Mouse (Mus musculus) heart, adult 2 months (tissue): Measurements from ENCODE around the gene Tmem170b. TPM values are rescaled to one million over a fixed set of nuclear protein-coding genes. Genes with fewer than 3 reads are reported as not detected.

Experiments used
- DNase-seq, 2 experiments: peaks; one replicate each; pipeline ENCODE4 v3.0.0; 2021
- H3K27ac ChIP-seq: fragments of 200-600 bp; 2 replicates; pipeline ENCODE4 v1.8.1; 2022
- H3K27me3 ChIP-seq: fragments of 200-500 bp; 2 replicates; pipeline ENCODE4 v1.6.1; 2012; ENCODE audit warnings: mild to moderate bottlenecking, low read length, inconsistent platforms, mixed read lengths; ENCODE audit not compliant: control insufficient read depth, insufficient read depth
- H3K36me3 ChIP-seq: fragments of 200-500 bp; 2 replicates; pipeline ENCODE4 v1.6.1; 2012; ENCODE audit warnings: low read length, inconsistent platforms; ENCODE audit not compliant: control insufficient read depth, insufficient read depth
- H3K4me1 ChIP-seq: fragments of 200-500 bp; 2 replicates; pipeline ENCODE4 v1.6.1; 2011; ENCODE audit warnings: low read length; ENCODE audit not compliant: control insufficient read depth, insufficient read depth
- H3K4me3 ChIP-seq: fragments of 200-600 bp; 2 replicates; pipeline ENCODE4 v1.8.1; 2022
- H3K79me2 ChIP-seq: fragments of 200-500 bp; replicated peaks from 2 replicates; pipeline ENCODE4 v1.6.1; 2012; ENCODE audit warnings: mild to moderate bottlenecking, inconsistent platforms, low read length, moderate library complexity, mixed read lengths; ENCODE audit not compliant: control insufficient read depth, insufficient read depth
- H3K9ac ChIP-seq: fragments of 200-500 bp; 2 replicates; pipeline ENCODE4 v1.6.1; 2012; ENCODE audit warnings: low read depth, mild to moderate bottlenecking, control low read depth, inconsistent platforms, low read length, mixed read lengths
- CTCF ChIP-seq: fragments of 200-600 bp; IDR thresholded peaks from 2 replicates; pipeline ENCODE4 v1.8.1; 2022; ENCODE audit warnings: antibody characterized with exemption, mild to moderate bottlenecking, moderate library complexity
- EP300 ChIP-seq: fragments of 200-500 bp; IDR thresholded peaks from 2 replicates; pipeline ENCODE4 v1.6.1; 2011; ENCODE audit warnings: low read depth, low read length, control low read depth; ENCODE audit not compliant: insufficient read depth
- POLR2A ChIP-seq: fragments of 200-500 bp; IDR thresholded peaks from 2 replicates; pipeline ENCODE4 v1.6.1; 2011; ENCODE audit warnings: mild to moderate bottlenecking, low read depth, low read length, control low read depth; ENCODE audit not compliant: insufficient read depth
- WGBS: fragments of 180-500 bp; shearing (Covaris S2); methylation state at CpG from one replicate; pipeline ENCODE4 v1.1.7; 2018; 5-methylcytosine and 5-hydroxymethylcytosine counted together
- intact Hi-C: fragments of 180-260 bp; cut with DNase I; formaldehyde crosslinking; loops from one replicate; pipeline ENCODE4 v1.15.1; 2025
- polyA plus RNA-seq: library from polyadenylated mRNA; depleted of rRNA; stranded (reverse); fragments of >200 nt; gene quantifications from 2 replicates; pipeline ENCODE4 v1.2.3, GENCODE M21; 2012
- total RNA-seq, 2 experiments: library from RNA; stranded (reverse); gene quantifications; 2 replicates each; pipeline ENCODE4 v1.2.3; 2021

Tmem170b gene
- total and polyA plus RNA-seq, 3 experiments: 3.6 to 27.1 (median 22.0) TPM

- peak; percentile 69 to 82 for DNase-seq
- 34% methylated on average over 13 of the region's 13 CpGs for WGBS
- intact Hi-C loops: loop anchor here (1.0 to 2.0 kb wide), 2 partner anchors 62 to 352 kb away; no protein-coding TSS in a partner anchor
- Histone ChIP-seq H3K36me3 (no peaks in the 10 kb centered on the region; the same call in 1 of the 2 replicates), H3K79me2 (peaks cover 3% of the 10 kb centered on the region; the same call in 1 of the 2 replicates), H3K4me1 (no peaks in the 10 kb centered on the region), H3K27me3 (no peaks in the 10 kb centered on the region), H3K4me3 (no peak overlapping the region), H3K27ac (no peak overlapping the region), H3K9ac (no peak overlapping the region)
- TF ChIP-seq POLR2A: no peak
- peak; percentile 78; the same call in 1 of the 2 replicates for TF ChIP-seq EP300
- peak; percentile 98; the same call in 1 of the 2 replicates for TF ChIP-seq CTCF
Observed at GRCm38 (mm10) chr13:41634401-41634818, 28.7 kb downstream of the Tmem170b start.

GRCm38 (mm10) chr13:41638083-41638482, 32.4 kb downstream of the Tmem170b start:
- no peak overlapping the region for H3K27ac ChIP-seq

GRCm38 (mm10) chr13:41642851-41643250, 37.1 kb downstream of the Tmem170b start:
- WGBS: 18% methylated on average over 6 of the region's 6 CpGs
- H3K4me3 ChIP-seq: no peak overlapping the region
- DNase-seq: peak; percentile 58 to 69

More at GRCm38 (mm10) chr13:41638083-41638482, 32.4 kb downstream of the Tmem170b start:
- intact Hi-C loops: no loop called here
- no peaks in the 10 kb centered on the region for H3K27me3 ChIP-seq
- no peak for TF ChIP-seq EP300
- TF ChIP-seq CTCF: no peak
- no peak for TF ChIP-seq POLR2A
- WGBS: 86% methylated on average over 4 of the region's 4 CpGs
- no peak for DNase-seq
- no peak overlapping the region for H3K4me3 ChIP-seq
- H3K79me2 ChIP-seq: peaks cover 1% of the 10 kb centered on the region; the same call in 1 of the 2 replicates
- H3K4me1 ChIP-seq: peaks cover 2% of the 10 kb centered on the region; the same call in 1 of the 2 replicates
- H3K9ac ChIP-seq: no peak overlapping the region
- no peaks in the 10 kb centered on the region; the same call in 1 of the 2 replicates for H3K36me3 ChIP-seq

GRCm38 (mm10) chr13:41643798-41644197, 38.1 kb downstream of the Tmem170b start:
- Histone ChIP-seq H3K9ac (peak overlapping the region; percentile 12; the same call in 1 of the 2 replicates), H3K4me1 (peaks cover 7% of the 10 kb centered on the region), H3K4me3 (no peak overlapping the region), H3K36me3 (peaks cover 2% of the 10 kb centered on the region), H3K79me2 (no peaks in the 10 kb centered on the region), H3K27ac (peak overlapping the region; percentile 91), H3K27me3 (no peaks in the 10 kb centered on the region)
- 22% methylated on average over 7 of the region's 7 CpGs for WGBS
- TF ChIP-seq EP300 (peak; percentile 87; the same call in 1 of the 2 replicates), POLR2A (peak; percentile 38; the same call in 1 of the 2 replicates), CTCF (no peak)
- intact Hi-C loops: loop anchor here (1.0 to 10.0 kb wide), 6 partner anchors 65 to 944 kb away; partner anchors contain the start of genes Edn1 and Hivep1
- peak; percentile 54 to 75 for DNase-seq

More at GRCm38 (mm10) chr13:41642851-41643250, 37.1 kb downstream of the Tmem170b start:
- intact Hi-C loops: loop anchor here (1.0 to 10.0 kb wide), 6 partner anchors 66 to 944 kb away; partner anchors contain the start of genes Edn1 and Hivep1
- Histone ChIP-seq H3K27ac (peak overlapping the region; percentile 91), H3K79me2 (no peaks in the 10 kb centered on the region), H3K4me1 (peaks cover 7% of the 10 kb centered on the region), H3K36me3 (peaks cover 2% of the 10 kb centered on the region), H3K9ac (no peak overlapping the region), H3K27me3 (no peaks in the 10 kb centered on the region)
- TF ChIP-seq POLR2A: no peak
- no peak for TF ChIP-seq EP300
- peak; percentile 96 for TF ChIP-seq CTCF

GRCm38 (mm10) chr13:41644591-41645482, 39.1 kb downstream of the Tmem170b start:
- Histone ChIP-seq H3K27ac (peak overlapping the region; percentile 91), H3K27me3 (no peaks in the 10 kb centered on the region), H3K79me2 (no peaks in the 10 kb centered on the region), H3K36me3 (peaks cover 2% of the 10 kb centered on the region), H3K4me1 (peaks cover 7% of the 10 kb centered on the region), H3K4me3 (no peak overlapping the region), H3K9ac (no peak overlapping the region)
- WGBS: 64% methylated on average over 10 of the region's 10 CpGs
- intact Hi-C loops: loop anchor here (5.0 to 10.0 kb wide), 4 partner anchors 407 to 942 kb away; partner anchors contain the start of genes Edn1 and Hivep1
- no peak for DNase-seq
- no peak for TF ChIP-seq EP300
- TF ChIP-seq CTCF: no peak
- TF ChIP-seq POLR2A: no peak
